9 mouse cellular contexts compared by ENCODE assay signal in the genomic region with DNA sequence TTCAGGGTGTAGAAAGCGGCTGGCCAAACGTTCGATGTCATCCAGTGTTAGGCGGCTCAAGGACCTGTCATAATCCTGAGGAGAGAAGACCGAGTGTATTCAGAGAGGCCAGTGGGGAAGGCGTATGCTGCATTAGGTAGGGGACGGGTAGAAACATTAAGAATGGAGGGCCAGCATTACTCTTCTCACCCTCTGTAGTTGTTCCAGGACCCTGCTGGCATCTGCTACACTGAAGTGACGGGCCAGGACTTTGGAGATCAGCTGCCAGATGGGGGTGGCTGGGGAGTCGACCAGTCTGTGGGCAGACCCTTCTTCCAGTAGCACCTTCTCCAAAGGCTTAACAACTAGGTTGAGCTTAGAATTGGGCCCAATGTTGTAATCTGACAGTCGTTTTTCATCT. TPM values are rescaled to one million over a fixed set of nuclear protein-coding genes. Genes with fewer than 3 reads are reported as not detected.
DNase-seq lines count a peak whose midpoint lies in the region; ATAC-seq lines count a peak whose summit lies in the region.
"Had no signal": no experiment of that assay in that cellular context is flagged by ENCODE, and none has a peak within 500 bp of the region (broad histone marks: within the 10 kb centered on the region; RNA-seq: fewer than 3 reads in every experiment).

No protein-coding gene starts in this region.

- peak overlapping the region; percentile 79; the same call in 1 of the 2 replicates for H3K9ac ChIP-seq in kidney, embryonic 14.5 days (ENCODE audit: low read depth, low read length)
- peak overlapping the region; percentile 82 for H3K9ac ChIP-seq in hindbrain, embryonic 12.5 days
- H3K9ac ChIP-seq in midbrain, embryonic 12.5 days (replicated peaks) = peak overlapping the region; percentile 71

- ATAC-seq in kidney, embryonic 14.5 days (ENCODE audit: low FRiP score, low TSS enrichment) = no peak
- ATAC-seq in hindbrain, embryonic 12.5 days (ENCODE audit: low FRiP score) = no peak
- no peak; the same call in 1 of the 2 replicates for ATAC-seq in midbrain, embryonic 12.5 days (ENCODE audit: low FRiP score, low read depth)

- intact Hi-C loops in left cerebral cortex, postnatal 25 days (cut with DNase I) = no loop called here

- H3K4me1 ChIP-seq in kidney, embryonic 14.5 days (ENCODE audit: control insufficient read depth, insufficient read depth, low read length) = no peaks in the 10 kb centered on the region
- H3K4me1 ChIP-seq in brown adipose tissue, adult 24 weeks (ENCODE audit: control insufficient read depth, insufficient read depth, insufficient read length, low read length) = no peaks in the 10 kb centered on the region; the same call in 1 of the 2 replicates
- H3K4me1 ChIP-seq in hindbrain, embryonic 12.5 days = peaks cover 9% of the 10 kb centered on the region
- peaks cover 9% of the 10 kb centered on the region; the same call in 1 of the 2 replicates for H3K4me1 ChIP-seq in midbrain, embryonic 12.5 days

- WGBS in kidney, embryonic 14.5 days = 66% methylated on average over 10 of the region's 10 CpGs
- 68% methylated on average over 10 of the region's 10 CpGs for WGBS in hindbrain, embryonic 12.5 days
- WGBS in midbrain, embryonic 12.5 days = 76% methylated on average over 10 of the region's 10 CpGs

- H3K9me3 ChIP-seq in kidney, embryonic 14.5 days (ENCODE audit: control insufficient read depth, low read length) = no peaks in the 10 kb centered on the region
- no peaks in the 10 kb centered on the region for H3K9me3 ChIP-seq in hindbrain, embryonic 12.5 days (replicated peaks)
- H3K9me3 ChIP-seq in midbrain, embryonic 12.5 days = no peaks in the 10 kb centered on the region

- H3K4me2 ChIP-seq in kidney, embryonic 14.5 days (replicated peaks; ENCODE audit: low read depth, low read length) = peak overlapping the region; percentile 47
- H3K4me2 ChIP-seq in hindbrain, embryonic 12.5 days (replicated peaks) = peak overlapping the region; percentile 62
- peak overlapping the region; percentile 66 for H3K4me2 ChIP-seq in midbrain, embryonic 12.5 days (replicated peaks)

- peak overlapping the region; percentile 56 for H3K4me3 ChIP-seq in kidney, embryonic 14.5 days (ENCODE audit: low read length)
- H3K4me3 ChIP-seq in brown adipose tissue, adult 24 weeks (ENCODE audit: insufficient read depth, low read depth, low read length) = peak overlapping the region; percentile 79
- H3K4me3 ChIP-seq in hindbrain, embryonic 12.5 days = peak overlapping the region; percentile 55
- peak overlapping the region; percentile 59 for H3K4me3 ChIP-seq in midbrain, embryonic 12.5 days

- H3K36me3 ChIP-seq in kidney, embryonic 14.5 days (ENCODE audit: control insufficient read depth, insufficient read depth, low read length) = peaks cover 2% of the 10 kb centered on the region; the same call in 1 of the 2 replicates
- H3K36me3 ChIP-seq in hindbrain, embryonic 12.5 days = no peaks in the 10 kb centered on the region
- H3K36me3 ChIP-seq in midbrain, embryonic 12.5 days = no peaks in the 10 kb centered on the region; the same call in 1 of the 2 replicates

- peak overlapping the region; percentile 67; the same call in 1 of the 2 replicates for H3K27ac ChIP-seq in kidney, embryonic 14.5 days (ENCODE audit: low read depth, low read length)
- 0 out of 2 replicates have a peak overlapping the region, but pooled peaks have one; percentile 59 for H3K27ac ChIP-seq in brown adipose tissue, adult 24 weeks (replicated peaks; ENCODE audit: low read depth, low read length)
- no peak overlapping the region for H3K27ac ChIP-seq in hindbrain, embryonic 12.5 days
- 0 out of 2 replicates have a peak overlapping the region, but pooled peaks have one; percentile 63 for H3K27ac ChIP-seq in midbrain, embryonic 12.5 days (replicated peaks)

- DNase-seq in kidney, postnatal 36 days = no peak
- no peak for DNase-seq in adrenal gland, adult 8-10 months
- no peak for DNase-seq in frontal cortex, adult 2 months (ENCODE audit: extremely low spot score in 1 of 2, low spot score in 1 of 2)
- DNase-seq in left cerebral cortex, postnatal 25 days (ENCODE audit: low spot score in 2 of 2) = no peak
- DNase-seq: gastrocnemius, postnatal 36 days had no signal

- no peaks in the 10 kb centered on the region for H3K27me3 ChIP-seq in kidney, embryonic 14.5 days (ENCODE audit: control insufficient read depth, insufficient read depth, low read length)
- no peaks in the 10 kb centered on the region for H3K27me3 ChIP-seq in hindbrain, embryonic 12.5 days
- H3K27me3 ChIP-seq in midbrain, embryonic 12.5 days = no peaks in the 10 kb centered on the region

RNA-seq across cellular contexts. Expression of a gene that starts 5.5 kb away (rescaled TPM):
- polyA plus RNA-seq in kidney, embryonic 14.5 days (2014; fragmentation: Nextera tagmentation; extraction: Ambion mirVana) = 56.5 and 74.6 TPM in 2 replicates
- polyA plus RNA-seq in brown adipose tissue, adult 24 weeks (2012; ENCODE audit: insufficient read depth, insufficient read length, missing spikeins) = 48.6 and 54.3 TPM in 2 replicates
- polyA plus RNA-seq in hindbrain, embryonic 12.5 days (2016; fragmentation: Nextera tagmentation; extraction: Ambion mirVana) = 56.7 and 63.1 TPM in 2 replicates
- 61.1 and 68.2 TPM in 2 replicates for polyA plus RNA-seq in midbrain, embryonic 12.5 days (2016; fragmentation: Nextera tagmentation; extraction: Ambion mirVana)
- total RNA-seq in adrenal gland, adult 8-10 months (2022) = 10 to 100 TPM; 65.7 to 68.0 (median 66.7) TPM
- 68.4 and 73.3 TPM in 2 replicates for polyA plus RNA-seq in frontal cortex, adult 2 months (2012; rRNA removed)
- total RNA-seq in left cerebral cortex, postnatal 25 days (2021) = 10 to 100 TPM; 73.7 to 80.0 TPM

RNA-seq across cellular contexts. Expression of a gene that starts 5.6 kb away (rescaled TPM):
- polyA plus RNA-seq in kidney, embryonic 14.5 days (2014; fragmentation: Nextera tagmentation; extraction: Ambion mirVana) = 16.2 and 23.5 TPM in 2 replicates
- 6.3 and 7.3 TPM in 2 replicates for polyA plus RNA-seq in brown adipose tissue, adult 24 weeks (2012; ENCODE audit: insufficient read depth, insufficient read length, missing spikeins)
- 10.1 and 10.5 TPM in 2 replicates for polyA plus RNA-seq in hindbrain, embryonic 12.5 days (2016; fragmentation: Nextera tagmentation; extraction: Ambion mirVana)
- 8.8 and 9.0 TPM in 2 replicates for polyA plus RNA-seq in midbrain, embryonic 12.5 days (2016; fragmentation: Nextera tagmentation; extraction: Ambion mirVana)
- 10 to 100 TPM; 22.6 to 29.6 (median 26.1) TPM for total RNA-seq in adrenal gland, adult 8-10 months (2022)
- 4.3 and 4.8 TPM in 2 replicates for polyA plus RNA-seq in frontal cortex, adult 2 months (2012; rRNA removed)
- 1 to 10 TPM; 2.7 to 3.7 TPM for total RNA-seq in left cerebral cortex, postnatal 25 days (2021)

RNA-seq across cellular contexts. Expression of a gene that starts 14.1 kb away (rescaled TPM):
- polyA plus RNA-seq in kidney, embryonic 14.5 days (2014; fragmentation: Nextera tagmentation; extraction: Ambion mirVana) = 128 and 153 TPM in 2 replicates
- polyA plus RNA-seq in brown adipose tissue, adult 24 weeks (2012; ENCODE audit: insufficient read depth, insufficient read length, missing spikeins) = 85.5 and 92.6 TPM in 2 replicates
- 90.1 and 94.4 TPM in 2 replicates for polyA plus RNA-seq in hindbrain, embryonic 12.5 days (2016; fragmentation: Nextera tagmentation; extraction: Ambion mirVana)
- polyA plus RNA-seq in midbrain, embryonic 12.5 days (2016; fragmentation: Nextera tagmentation; extraction: Ambion mirVana) = 99.7 and 104 TPM in 2 replicates
- 10 to 100 TPM; 50.0 to 63.9 (median 53.6) TPM for total RNA-seq in adrenal gland, adult 8-10 months (2022)
- polyA plus RNA-seq in frontal cortex, adult 2 months (2012; rRNA removed) = 57.1 and 65.1 TPM in 2 replicates
- total RNA-seq in left cerebral cortex, postnatal 25 days (2021) = 10 to 100 TPM; 25.3 to 28.5 TPM

RNA-seq across cellular contexts. Expression of a gene that starts 25.6 kb away (rescaled TPM):
- 29.4 and 36.3 TPM in 2 replicates for polyA plus RNA-seq in kidney, embryonic 14.5 days (2014; fragmentation: Nextera tagmentation; extraction: Ambion mirVana)
- polyA plus RNA-seq in brown adipose tissue, adult 24 weeks (2012; ENCODE audit: insufficient read depth, insufficient read length, missing spikeins) = 17.3 and 20.5 TPM in 2 replicates
- 32.1 and 33.7 TPM in 2 replicates for polyA plus RNA-seq in hindbrain, embryonic 12.5 days (2016; fragmentation: Nextera tagmentation; extraction: Ambion mirVana)
- 30.5 and 33.2 TPM in 2 replicates for polyA plus RNA-seq in midbrain, embryonic 12.5 days (2016; fragmentation: Nextera tagmentation; extraction: Ambion mirVana)
- 10 to 100 TPM; 25.4 to 44.8 (median 33.5) TPM for total RNA-seq in adrenal gland, adult 8-10 months (2022)
- polyA plus RNA-seq in frontal cortex, adult 2 months (2012; rRNA removed) = 33.8 and 33.9 TPM in 2 replicates
- total RNA-seq in left cerebral cortex, postnatal 25 days (2021) = 10 to 100 TPM; 17.4 to 19.3 TPM

RNA-seq across cellular contexts. Expression of a gene that starts 25.6 kb away (rescaled TPM):
- 12.7 and 22.0 TPM in 2 replicates for polyA plus RNA-seq in kidney, embryonic 14.5 days (2014; fragmentation: Nextera tagmentation; extraction: Ambion mirVana)
- polyA plus RNA-seq in brown adipose tissue, adult 24 weeks (2012; ENCODE audit: insufficient read depth, insufficient read length, missing spikeins) = 17.2 and 19.9 TPM in 2 replicates
- 24.2 and 27.7 TPM in 2 replicates for polyA plus RNA-seq in hindbrain, embryonic 12.5 days (2016; fragmentation: Nextera tagmentation; extraction: Ambion mirVana)
- polyA plus RNA-seq in midbrain, embryonic 12.5 days (2016; fragmentation: Nextera tagmentation; extraction: Ambion mirVana) = 23.2 and 24.4 TPM in 2 replicates
- 100 to 1,000 TPM in 2 of 4 experiments, 10 to 100 TPM in 2; 68.7 to 107 (median 88.8) TPM for total RNA-seq in adrenal gland, adult 8-10 months (2022)
- 20.5 and 21.4 TPM in 2 replicates for polyA plus RNA-seq in frontal cortex, adult 2 months (2012; rRNA removed)
- 10 to 100 TPM; 50.0 to 51.5 TPM for total RNA-seq in left cerebral cortex, postnatal 25 days (2021)
